Mouse (Mus musculus) forebrain, embryonic 16.5 days (tissue): ENCODE results near the gene Iqcf4. TPM values are rescaled to one million over a fixed set of nuclear protein-coding genes. Genes with fewer than 3 reads are reported as not detected.

ENCODE experiments used
- ATAC-seq: fragments of 200-750 bp; cut with Nextera tagmentation; 2 replicates; pipeline ENCODE4 v1.8.0; 2017; ENCODE audit warnings: mild to moderate bottlenecking, moderate library complexity
- H3K27ac ChIP-seq: fragments of 300-500 bp; sonication (generic); 2 replicates; pipeline ENCODE4 v1.5.1; 2014; ENCODE audit warnings: low read length, control low read depth
- H3K27me3 ChIP-seq: fragments of 300-500 bp; sonication (generic); replicated peaks from 2 replicates; pipeline ENCODE4 v1.6.1; 2014; ENCODE audit warnings: low read length; ENCODE audit not compliant: control insufficient read depth, insufficient read depth
- H3K36me3 ChIP-seq: fragments of 300-500 bp; sonication (generic); 2 replicates; pipeline ENCODE4 v1.6.1; 2014; ENCODE audit not compliant: control insufficient read depth, insufficient read depth
- H3K4me1 ChIP-seq: fragments of 300-500 bp; sonication (generic); replicated peaks from 2 replicates; pipeline ENCODE4 v1.6.1; 2014; ENCODE audit warnings: low read length; ENCODE audit not compliant: control insufficient read depth, insufficient read depth
- H3K4me2 ChIP-seq: fragments of 300-500 bp; sonication (generic); 2 replicates; pipeline ENCODE4 v1.6.1; 2014; ENCODE audit warnings: mild to moderate bottlenecking, low read length, control low read depth
- H3K4me3 ChIP-seq: fragments of 300-500 bp; sonication (generic); replicated peaks from 2 replicates; pipeline ENCODE4 v1.5.1; 2014; ENCODE audit warnings: mild to moderate bottlenecking, low read length, control low read depth
- H3K9ac ChIP-seq: fragments of 300-500 bp; sonication (generic); replicated peaks from 2 replicates; pipeline ENCODE4 v1.6.1; 2014; ENCODE audit warnings: low read depth, low read length, control low read depth
- H3K9me3 ChIP-seq: fragments of 300-500 bp; sonication (generic); 2 replicates; pipeline ENCODE4 v1.6.1; 2016; ENCODE audit warnings: low read length; ENCODE audit not compliant: control insufficient read depth
- WGBS: fragments of 180-500 bp; shearing (Covaris S2); extraction: QIAGEN DNeasy Blood & Tissue Kit; methylation state at CpG from one replicate; pipeline ENCODE4 v1.1.7; 2014; 5-methylcytosine and 5-hydroxymethylcytosine counted together
- polyA plus RNA-seq: library from polyadenylated mRNA; unstranded; fragments of >200 nt; fragmentation: Nextera tagmentation; extraction: Ambion mirVana; gene quantifications from 2 replicates; pipeline ENCODE4 v1.2.1, GENCODE M21; 2015

Iqcf4 gene
- polyA plus RNA-seq, 1 experiment from 2014 or later, result not detected

DNA sequence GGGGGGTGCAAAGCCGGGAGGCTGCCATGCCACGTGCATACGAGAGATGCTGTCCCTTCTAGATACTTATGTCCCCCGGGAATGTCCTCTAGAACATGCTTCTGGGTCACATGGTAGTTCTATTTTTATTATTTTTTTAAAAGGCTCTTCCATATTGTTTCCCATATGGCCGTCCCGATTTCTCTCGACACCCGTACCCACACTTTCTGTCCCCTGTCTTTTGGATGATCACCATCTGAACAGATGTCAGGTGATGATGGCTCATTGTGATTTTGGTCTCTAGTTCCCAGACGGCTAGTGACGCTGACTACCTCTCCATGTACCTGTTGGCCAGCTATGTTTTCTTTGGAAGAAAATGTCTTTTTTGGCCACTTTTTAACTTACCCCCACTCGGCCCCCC lies 35.8 kb downstream of the Iqcf4 start:
- no peaks in the 10 kb centered on the region for H3K9me3 ChIP-seq
- no peak overlapping the region for H3K4me2 ChIP-seq
- no peaks in the 10 kb centered on the region for H3K36me3 ChIP-seq
- ATAC-seq, result no peak
- no peak overlapping the region for H3K4me3 ChIP-seq
- 85% methylated on average over 11 of the region's 11 CpGs for WGBS
- H3K27me3 ChIP-seq, result no peaks in the 10 kb centered on the region
- no peak overlapping the region for H3K27ac ChIP-seq
- no peak overlapping the region for H3K9ac ChIP-seq
- no peaks in the 10 kb centered on the region for H3K4me1 ChIP-seq

DNA sequence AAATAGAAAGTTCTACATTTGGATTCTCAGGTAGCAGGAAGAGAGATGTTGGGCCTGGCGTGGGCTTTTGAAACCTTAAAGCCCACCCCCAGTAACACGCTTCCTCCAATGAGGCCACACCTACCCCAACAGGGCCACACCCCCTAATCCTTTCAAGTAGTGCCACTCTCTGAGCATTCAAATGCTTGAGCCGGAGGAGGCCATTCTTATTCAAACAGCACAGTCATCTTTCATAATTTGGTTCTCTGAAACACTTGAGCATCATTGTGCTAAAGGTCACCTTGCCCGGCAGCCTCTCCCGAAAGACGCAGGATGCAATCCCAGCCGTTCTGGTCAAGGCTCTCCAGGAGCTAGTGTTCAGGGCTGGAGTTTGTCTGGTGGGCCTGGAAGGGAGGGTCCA lies 36.5 kb downstream of the Iqcf4 start:
- ATAC-seq, result no peak
- H3K4me1 ChIP-seq, result no peaks in the 10 kb centered on the region
- H3K9me3 ChIP-seq, result no peaks in the 10 kb centered on the region
- no peak overlapping the region for H3K4me3 ChIP-seq
- H3K27ac ChIP-seq, result no peak overlapping the region
- no peak overlapping the region for H3K4me2 ChIP-seq
- no peaks in the 10 kb centered on the region for H3K36me3 ChIP-seq
- no peaks in the 10 kb centered on the region for H3K27me3 ChIP-seq
- 86% methylated on average over 7 of the region's 7 CpGs for WGBS
- H3K9ac ChIP-seq, result no peak overlapping the region

DNA sequence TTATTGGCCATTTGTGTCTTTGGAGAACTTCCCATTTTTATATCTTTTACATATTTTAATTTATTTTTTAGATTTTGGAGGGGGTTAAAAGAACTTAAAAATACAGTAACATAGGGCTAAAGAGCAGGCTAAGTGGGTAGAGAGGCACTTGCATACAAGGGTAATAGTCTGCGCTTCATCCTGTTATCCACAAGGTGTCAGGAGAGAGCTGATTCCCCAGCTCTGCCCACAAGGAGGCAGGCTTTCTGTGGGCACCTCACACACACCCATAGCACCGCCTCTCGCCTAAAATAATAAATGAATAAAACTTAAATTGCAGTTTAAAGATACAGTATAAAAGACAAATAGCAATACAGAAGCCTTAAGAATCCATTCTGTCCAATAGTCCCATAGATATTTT lies 39.0 kb downstream of the Iqcf4 start:
- Histone ChIP-seq H3K36me3 (no peaks in the 10 kb centered on the region), H3K27me3 (no peaks in the 10 kb centered on the region), H3K9me3 (no peaks in the 10 kb centered on the region), H3K9ac (no peak overlapping the region), H3K4me1 (no peaks in the 10 kb centered on the region), H3K4me2 (no peak overlapping the region), H3K4me3 (no peak overlapping the region), H3K27ac (no peak overlapping the region)
- ATAC-seq, result no peak
- 31% methylated on average over 3 of the region's 3 CpGs for WGBS

DNA sequence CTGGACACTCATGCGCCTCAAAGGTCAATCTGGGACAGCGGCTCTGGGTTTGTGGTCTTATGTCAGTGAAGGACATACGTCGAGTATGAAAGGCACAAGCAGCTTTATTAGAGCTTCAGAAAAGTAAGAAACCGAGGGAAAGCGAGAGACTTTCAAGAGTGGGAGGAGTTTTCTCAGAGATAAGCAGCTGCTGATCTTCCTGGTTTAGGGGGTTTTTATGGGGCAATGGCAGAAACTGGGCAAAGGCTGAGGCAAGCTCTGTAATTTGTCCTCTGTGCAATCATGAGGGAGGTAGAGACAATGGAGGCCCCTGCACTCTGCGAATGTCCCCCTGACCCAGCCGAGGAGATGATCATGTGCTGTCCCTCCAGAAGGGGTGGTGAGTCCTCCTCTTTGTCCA lies 50.9 kb downstream of the Iqcf4 start:
- Histone ChIP-seq H3K27ac (no peak overlapping the region), H3K4me3 (no peak overlapping the region), H3K9me3 (no peaks in the 10 kb centered on the region), H3K27me3 (no peaks in the 10 kb centered on the region), H3K4me2 (no peak overlapping the region), H3K36me3 (no peaks in the 10 kb centered on the region), H3K4me1 (no peaks in the 10 kb centered on the region), H3K9ac (no peak overlapping the region)
- WGBS, result 83% methylated on average over 8 of the region's 8 CpGs
- no peak for ATAC-seq

DNA sequence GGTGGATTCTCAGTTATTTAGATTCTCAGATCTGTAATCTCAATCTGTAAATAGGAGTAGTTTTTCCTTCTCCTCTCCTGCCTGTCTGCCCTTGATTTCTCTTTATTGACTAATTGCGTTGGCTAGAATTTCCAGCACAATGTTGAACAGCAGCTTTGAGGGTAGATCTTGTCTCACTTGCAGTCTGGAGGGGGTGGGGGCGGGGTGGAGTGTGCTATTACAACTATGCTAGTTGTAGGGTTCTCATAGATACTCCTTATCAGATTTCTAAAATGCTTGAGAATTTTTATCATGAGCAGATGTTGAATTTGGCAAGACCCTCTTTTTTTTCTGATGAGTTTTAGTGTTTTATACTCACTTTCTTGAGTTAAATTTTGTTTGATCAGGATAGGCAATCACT lies 51.4 kb downstream of the Iqcf4 start:
- no peaks in the 10 kb centered on the region for H3K36me3 ChIP-seq
- H3K4me1 ChIP-seq, result no peaks in the 10 kb centered on the region
- H3K9ac ChIP-seq, result no peak overlapping the region
- no peak overlapping the region for H3K4me3 ChIP-seq
- H3K4me2 ChIP-seq, result no peak overlapping the region
- 69% methylated on average over 2 of the region's 2 CpGs for WGBS
- no peaks in the 10 kb centered on the region for H3K9me3 ChIP-seq
- no peaks in the 10 kb centered on the region for H3K27me3 ChIP-seq
- ATAC-seq, result no peak
- H3K27ac ChIP-seq, result no peak overlapping the region

Other genes starting within 250 kb of the Iqcf4 start
- gene Dusp7, start 202.4 kb downstream of the Iqcf4 start, polyA plus RNA-seq, result 9.0 and 10.3 TPM in 2 replicates
- gene Rpl29, start 141.5 kb downstream of the Iqcf4 start, polyA plus RNA-seq, result 564 and 591 TPM in 2 replicates
- gene Acy1, start 132.7 kb downstream of the Iqcf4 start, polyA plus RNA-seq, result 31.5 and 31.7 TPM in 2 replicates
- gene Abhd14b, start 123.5 kb downstream of the Iqcf4 start, polyA plus RNA-seq, result 6.2 and 7.7 TPM in 2 replicates
- 72.3 and 81.9 TPM in 2 replicates for gene Abhd14a, start 123.3 kb downstream of the Iqcf4 start, polyA plus RNA-seq
- gene Pcbp4, start 117.7 kb downstream of the Iqcf4 start, polyA plus RNA-seq, result 221 and 249 TPM in 2 replicates
- gene Gpr62, start 105.1 kb downstream of the Iqcf4 start, polyA plus RNA-seq, result 0.48 and 0.72 TPM in 2 replicates
- 53.6 and 62.5 TPM in 2 replicates for gene Rrp9, start 95.0 kb downstream of the Iqcf4 start, polyA plus RNA-seq
- gene Parp3, start 94.0 kb downstream of the Iqcf4 start, polyA plus RNA-seq, result 0.55 and 0.70 TPM in 2 replicates
- gene Iqcf1, start 71.0 kb downstream of the Iqcf4 start, polyA plus RNA-seq, result not detected in 2 replicates
- gene Iqcf5, start 56.4 kb downstream of the Iqcf4 start, polyA plus RNA-seq, result not detected in 2 replicates
- not detected in 2 replicates for gene Iqcf3, start 9.4 kb downstream of the Iqcf4 start, polyA plus RNA-seq
- gene Iqcf6, start 55.6 kb upstream of the Iqcf4 start, polyA plus RNA-seq, result not detected in 2 replicates
- gene Grm2, start 85.1 kb upstream of the Iqcf4 start, polyA plus RNA-seq, result 10.2 and 14.1 TPM in 2 replicates
- gene Tex264, start 114.9 kb upstream of the Iqcf4 start, polyA plus RNA-seq, result 57.2 and 59.7 TPM in 2 replicates
- 6.9 and 8.7 TPM in 2 replicates for gene Rad54l2, start 218.2 kb upstream of the Iqcf4 start, polyA plus RNA-seq